Mouse (Mus musculus): Measurements from ENCODE around the gene Fastk.
A peak's percentile ranks its signal among the peaks of the same experiment; 100 is the strongest.

GRCm38 (mm10) chr5:24474723-24475261 is 29.7 kb upstream of the Fastk start:
- TF ChIP-seq CTCF (IDR thresholded peaks at IDR 0.05) (peak; percentile 49), EP300 (IDR thresholded peaks at IDR 0.05) (no peak)
